Mouse (Mus musculus): ENCODE results near the gene Gcdh. TPM values are rescaled to one million over a fixed set of nuclear protein-coding genes. Genes with fewer than 3 reads are reported as not detected.

The Gcdh gene
- polyA plus RNA-seq, 1 experiment, result 13.9 TPM

DNA sequence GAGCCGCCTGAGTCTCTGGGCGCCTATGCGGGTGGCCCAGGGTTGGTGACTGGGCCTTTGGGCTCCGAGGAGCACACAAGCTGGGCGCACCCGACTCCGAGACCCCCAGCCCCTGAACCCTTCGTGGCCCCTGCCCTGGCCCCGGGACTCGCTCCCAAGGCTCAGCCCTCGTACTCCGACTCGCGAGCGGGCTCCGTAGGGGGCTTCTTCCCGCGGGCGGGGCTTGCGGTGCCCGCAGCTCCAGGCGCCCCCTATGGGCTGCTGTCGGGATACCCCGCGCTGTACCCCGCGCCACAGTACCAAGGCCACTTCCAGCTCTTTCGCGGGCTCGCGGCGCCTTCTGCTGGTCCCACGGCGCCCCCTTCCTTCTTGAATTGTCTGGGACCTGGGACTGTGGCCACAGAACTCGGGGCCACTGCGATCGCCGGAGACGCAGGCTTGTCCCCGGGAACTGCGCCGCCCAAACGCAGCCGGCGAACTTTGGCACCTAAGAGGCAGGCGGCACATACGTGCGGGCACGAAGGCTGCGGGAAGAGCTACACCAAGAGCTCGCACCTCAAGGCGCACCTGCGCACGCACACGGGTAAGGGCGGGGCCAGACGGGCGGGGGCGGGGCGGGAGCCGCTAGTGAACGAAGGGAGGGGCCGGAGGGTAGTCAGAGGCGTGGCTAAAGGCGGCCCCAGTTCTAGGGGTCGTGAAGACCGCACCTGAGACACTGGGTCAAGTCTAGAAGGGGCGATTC lies 9.4 kb upstream of the Gcdh start:
- no peaks in the 10 kb centered on the region for H3K36me3 ChIP-seq (replicated peaks; ENCODE audit: low read length)
- TF ChIP-seq FLI1 (IDR thresholded peaks at IDR 0.05; ENCODE audit: low read length), result no peak
- no peak for TF ChIP-seq GATA1 (IDR thresholded peaks at IDR 0.05; ENCODE audit: borderline replicate concordance, low read length)
- H3K4me1 ChIP-seq, result peaks cover 43% of the 10 kb centered on the region
- no peaks in the 10 kb centered on the region for H3K9me3 ChIP-seq
- H3K4me3 ChIP-seq (replicated peaks), result peak overlapping the region; percentile 94
- H3K27me3 ChIP-seq (replicated peaks), result peaks cover 4% of the 10 kb centered on the region

DNA sequence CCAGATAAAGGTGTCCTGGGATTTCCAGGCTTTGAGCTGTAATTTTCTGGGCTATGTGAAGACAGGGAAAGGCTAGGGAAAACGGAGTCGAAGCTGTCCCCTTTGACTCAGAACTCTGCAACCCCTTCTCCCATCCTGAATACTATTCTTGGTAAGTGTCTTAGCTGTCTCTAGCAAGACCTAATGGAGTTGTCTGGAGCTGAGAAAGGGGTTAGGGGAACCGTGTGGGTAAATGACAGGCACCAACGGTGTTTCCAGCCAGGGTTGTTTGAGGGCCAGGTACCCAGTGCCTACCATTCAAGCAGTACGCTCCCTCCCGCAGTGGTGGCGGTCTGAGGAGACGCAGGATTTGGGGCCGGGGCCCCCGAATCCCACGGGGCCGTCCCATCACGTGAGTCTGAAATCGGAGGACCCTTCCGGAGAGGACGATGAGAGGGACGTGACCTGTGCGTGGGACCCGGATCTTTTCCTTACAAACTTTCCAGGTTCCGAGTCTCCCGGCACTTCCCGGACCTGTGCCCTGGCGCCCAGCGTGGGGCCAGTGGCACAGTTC lies 8.7 kb upstream of the Gcdh start:
- H3K4me1 ChIP-seq, result peaks cover 40% of the 10 kb centered on the region
- H3K36me3 ChIP-seq (replicated peaks; ENCODE audit: low read length), result no peaks in the 10 kb centered on the region
- H3K27me3 ChIP-seq (replicated peaks), result peaks cover 4% of the 10 kb centered on the region
- no peaks in the 10 kb centered on the region for H3K9me3 ChIP-seq
- peak overlapping the region; percentile 94 for H3K4me3 ChIP-seq (replicated peaks)
- TF ChIP-seq GATA1 (IDR thresholded peaks at IDR 0.05; ENCODE audit: borderline replicate concordance, low read length) (no peak), FLI1 (IDR thresholded peaks at IDR 0.05; ENCODE audit: low read length) (no peak)

DNA sequence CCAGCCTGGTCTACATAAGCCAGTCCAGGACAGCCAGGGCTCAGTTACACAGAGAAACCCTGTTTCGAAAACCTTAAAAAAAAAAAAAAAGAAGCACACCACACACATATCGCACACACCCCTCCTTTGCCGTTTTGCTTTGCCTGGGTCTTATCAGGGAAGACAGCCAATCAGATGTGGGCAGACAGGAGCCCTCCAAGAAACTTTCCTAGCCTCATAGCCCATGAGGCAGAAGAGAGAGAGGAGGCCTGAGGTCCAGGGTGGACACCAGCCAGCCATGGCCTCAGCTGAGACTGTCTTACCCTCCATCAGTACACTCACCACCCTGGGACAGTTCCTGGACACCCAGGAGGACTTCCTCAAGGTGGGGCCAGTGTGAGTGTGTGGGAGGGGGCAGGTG lies 8.0 kb upstream of the Gcdh start, which contains the start of gene Klf1:
Gene Klf1, plus strand, starts transcription at position 177 of the 400 bp plus-strand sequence.
- H3K4me1 ChIP-seq, result peaks cover 40% of the 10 kb centered on the region
- peaks cover 4% of the 10 kb centered on the region for H3K27me3 ChIP-seq (replicated peaks)
- H3K4me3 ChIP-seq (replicated peaks), result peak within 1 kb of the TSS; percentile 94
- no peaks in the 10 kb centered on the region for H3K36me3 ChIP-seq (replicated peaks; ENCODE audit: low read length)
- H3K9me3 ChIP-seq, result no peaks in the 10 kb centered on the region
- no peak for TF ChIP-seq FLI1 (IDR thresholded peaks at IDR 0.05; ENCODE audit: low read length)
- no peak for TF ChIP-seq GATA1 (IDR thresholded peaks at IDR 0.05; ENCODE audit: borderline replicate concordance, low read length)

DNA sequence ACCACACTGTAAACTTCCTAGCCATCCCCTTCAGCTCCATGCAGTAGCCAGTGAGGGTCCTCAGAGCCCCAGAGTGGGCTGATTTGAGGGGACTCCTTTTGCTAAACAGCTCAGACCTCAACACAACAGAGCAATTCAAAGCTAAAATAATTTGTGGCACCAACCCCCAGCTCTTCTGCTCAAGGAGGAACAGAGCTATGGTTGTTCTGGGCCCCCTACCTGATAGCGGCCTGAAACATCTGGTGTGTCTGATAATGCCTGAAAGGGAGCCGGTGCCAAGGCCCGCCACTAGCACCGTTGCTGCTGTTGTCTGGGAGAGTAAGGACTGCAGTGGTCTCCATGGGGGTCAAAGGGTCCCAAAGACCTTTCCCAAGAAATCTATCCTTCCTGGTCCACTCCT lies 7.3 kb upstream of the Gcdh start:
- Histone ChIP-seq H3K9me3 (no peaks in the 10 kb centered on the region), H3K27me3 (replicated peaks) (peaks cover 4% of the 10 kb centered on the region), H3K36me3 (replicated peaks; ENCODE audit: low read length) (no peaks in the 10 kb centered on the region), H3K4me3 (replicated peaks) (no peak overlapping the region), H3K4me1 (peaks cover 41% of the 10 kb centered on the region)
- TF ChIP-seq GATA1 (IDR thresholded peaks at IDR 0.05; ENCODE audit: borderline replicate concordance, low read length), result no peak
- no peak for TF ChIP-seq FLI1 (IDR thresholded peaks at IDR 0.05; ENCODE audit: low read length)

DNA sequence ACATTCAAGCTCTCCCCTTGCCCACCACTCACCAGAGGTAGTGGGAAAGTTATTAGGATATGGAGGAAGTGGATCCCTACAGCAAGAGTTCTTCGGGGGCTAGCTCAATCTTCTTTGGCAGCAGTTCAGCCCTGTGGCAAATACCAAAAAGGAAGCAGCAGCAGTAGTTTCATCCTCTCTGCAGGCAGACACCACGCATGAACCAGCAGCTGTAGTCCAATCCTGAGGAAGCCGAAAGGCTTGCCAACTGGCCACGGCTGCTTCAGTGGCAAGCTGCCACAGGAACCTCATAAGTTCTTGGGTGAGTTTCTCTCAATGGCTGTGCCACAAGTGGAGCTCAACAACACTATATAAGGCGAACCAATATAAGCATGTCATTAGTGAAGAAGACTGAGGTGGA lies 2.2 kb upstream of the Gcdh start:
- TF ChIP-seq GATA1 (IDR thresholded peaks at IDR 0.05; ENCODE audit: borderline replicate concordance, low read length), result no peak
- no peak for TF ChIP-seq FLI1 (IDR thresholded peaks at IDR 0.05; ENCODE audit: low read length)
- peaks cover 4% of the 10 kb centered on the region for H3K27me3 ChIP-seq (replicated peaks)
- peaks cover 37% of the 10 kb centered on the region for H3K4me1 ChIP-seq
- no peak overlapping the region for H3K4me3 ChIP-seq (replicated peaks)
- peaks cover 5% of the 10 kb centered on the region for H3K36me3 ChIP-seq (replicated peaks; ENCODE audit: low read length)
- H3K9me3 ChIP-seq, result no peaks in the 10 kb centered on the region

DNA sequence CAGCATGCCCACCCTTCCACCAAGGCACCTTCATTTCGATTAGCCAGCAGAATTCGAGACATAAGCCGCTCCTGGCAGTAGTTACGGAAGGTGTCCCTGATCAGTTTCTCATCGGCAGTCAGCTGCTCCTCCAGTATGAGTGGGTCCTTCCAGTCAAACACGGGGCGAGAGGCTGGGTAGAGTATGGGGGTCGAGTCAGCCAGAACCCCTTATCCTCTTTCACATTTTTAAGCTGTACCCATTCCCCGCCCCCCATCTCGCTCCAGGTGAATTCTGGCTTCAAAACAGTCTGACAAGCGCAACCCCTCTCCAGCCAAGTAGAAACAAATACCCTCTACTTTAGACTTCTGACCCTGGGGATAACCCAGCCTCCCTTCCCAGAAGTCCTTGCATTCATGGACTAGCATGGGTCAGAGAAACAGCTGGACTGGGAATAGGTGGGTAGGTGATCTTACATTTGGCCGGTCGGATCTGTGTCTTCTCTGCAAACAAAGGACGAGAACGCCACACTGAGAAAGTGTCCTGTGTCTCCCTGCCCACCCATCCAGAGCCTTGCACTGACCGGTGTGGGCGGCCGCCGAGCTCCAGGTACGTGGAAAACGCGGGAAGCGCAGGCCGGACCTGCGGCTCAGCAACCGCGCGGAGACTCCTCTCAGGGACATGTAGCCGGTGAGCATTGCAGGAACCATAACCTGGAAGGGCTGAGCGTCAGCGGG lies 570 bp downstream of the Gcdh start:
- no peak for TF ChIP-seq GATA1 (IDR thresholded peaks at IDR 0.05; ENCODE audit: borderline replicate concordance, low read length)
- no peak for TF ChIP-seq FLI1 (IDR thresholded peaks at IDR 0.05; ENCODE audit: low read length)
- no peaks in the 10 kb centered on the region for H3K27me3 ChIP-seq (replicated peaks)
- H3K36me3 ChIP-seq (replicated peaks; ENCODE audit: low read length), result peaks cover 27% of the 10 kb centered on the region
- H3K4me1 ChIP-seq, result peaks cover 29% of the 10 kb centered on the region
- H3K4me3 ChIP-seq (replicated peaks), result peak overlapping the region; percentile 98
- H3K9me3 ChIP-seq, result no peaks in the 10 kb centered on the region

DNA sequence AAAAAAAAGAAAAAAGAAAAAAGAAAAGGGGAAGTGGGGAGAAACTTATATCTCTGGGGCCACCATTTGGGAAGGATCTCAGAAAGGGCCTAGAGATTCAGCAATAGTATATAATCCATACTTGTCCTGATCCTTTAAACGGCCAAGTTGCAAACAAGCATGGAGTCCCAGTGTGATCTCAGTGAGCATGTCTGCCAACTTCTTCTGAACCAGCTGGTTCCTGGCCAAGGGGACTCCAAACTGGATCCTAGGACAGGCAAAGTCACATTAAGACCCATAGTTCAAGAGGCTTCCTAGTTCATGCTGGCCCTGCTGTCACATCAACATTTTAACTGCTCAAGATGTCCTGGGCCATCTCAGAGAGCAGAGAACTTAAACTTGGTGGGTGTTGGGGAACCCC lies 4.6 kb downstream of the Gcdh start:
- Histone ChIP-seq H3K4me3 (replicated peaks) (no peak overlapping the region), H3K36me3 (replicated peaks; ENCODE audit: low read length) (peaks cover 60% of the 10 kb centered on the region), H3K27me3 (replicated peaks) (no peaks in the 10 kb centered on the region), H3K4me1 (peaks cover 27% of the 10 kb centered on the region), H3K9me3 (no peaks in the 10 kb centered on the region)
- TF ChIP-seq GATA1 (IDR thresholded peaks at IDR 0.05; ENCODE audit: borderline replicate concordance, low read length) (no peak), FLI1 (IDR thresholded peaks at IDR 0.05; ENCODE audit: low read length) (no peak)

DNA sequence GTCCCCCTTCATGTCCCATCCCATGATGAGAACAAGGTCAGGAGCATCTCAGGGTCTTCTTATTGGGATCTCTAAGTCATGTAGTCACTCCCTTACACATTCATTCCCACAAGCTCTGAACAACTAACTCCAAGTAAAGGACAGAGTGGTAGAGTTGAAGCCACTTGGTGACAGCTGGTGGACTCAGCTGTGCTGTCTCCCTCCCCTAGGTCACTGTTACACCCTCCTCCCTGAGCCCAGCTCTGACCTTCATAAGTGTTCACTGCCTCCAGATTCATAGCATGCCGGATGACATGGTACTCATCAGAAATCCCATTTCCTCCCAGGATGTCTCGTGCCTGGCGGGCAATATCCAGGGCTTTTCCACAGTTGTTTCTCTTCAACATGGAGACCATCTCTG lies 5.4 kb downstream of the Gcdh start:
- Histone ChIP-seq H3K4me1 (peaks cover 19% of the 10 kb centered on the region), H3K4me3 (replicated peaks) (no peak overlapping the region), H3K36me3 (replicated peaks; ENCODE audit: low read length) (peaks cover 64% of the 10 kb centered on the region), H3K27me3 (replicated peaks) (no peaks in the 10 kb centered on the region), H3K9me3 (no peaks in the 10 kb centered on the region)
- TF ChIP-seq FLI1 (IDR thresholded peaks at IDR 0.05; ENCODE audit: low read length) (no peak), GATA1 (IDR thresholded peaks at IDR 0.05; ENCODE audit: borderline replicate concordance, low read length) (no peak)

DNA sequence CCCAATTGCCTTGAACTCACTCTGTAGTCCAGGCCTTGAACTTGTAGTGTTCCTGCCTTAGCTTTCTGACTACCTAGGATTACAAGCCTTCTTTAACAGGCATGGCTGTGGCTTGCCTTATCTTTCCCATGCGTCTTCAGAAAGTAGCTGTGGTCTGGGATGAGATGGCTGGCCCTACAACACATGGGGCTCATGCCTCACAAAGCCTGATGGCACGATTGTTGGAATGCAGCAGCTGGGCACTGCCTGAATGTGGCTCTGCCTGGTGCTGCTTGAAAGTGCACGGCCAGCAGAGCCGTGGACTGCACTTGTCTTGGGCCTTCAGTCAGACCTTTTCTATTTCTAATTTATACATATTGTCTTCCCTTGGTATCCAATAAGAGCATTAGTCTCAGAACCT lies 9.0 kb downstream of the Gcdh start:
- no peaks in the 10 kb centered on the region for H3K9me3 ChIP-seq
- no peak overlapping the region for H3K4me3 ChIP-seq (replicated peaks)
- H3K4me1 ChIP-seq, result peaks cover 7% of the 10 kb centered on the region
- no peak for TF ChIP-seq GATA1 (IDR thresholded peaks at IDR 0.05; ENCODE audit: borderline replicate concordance, low read length)
- TF ChIP-seq FLI1 (IDR thresholded peaks at IDR 0.05; ENCODE audit: low read length), result no peak
- H3K36me3 ChIP-seq (replicated peaks; ENCODE audit: low read length), result peaks cover 53% of the 10 kb centered on the region
- H3K27me3 ChIP-seq (replicated peaks), result no peaks in the 10 kb centered on the region

DNA sequence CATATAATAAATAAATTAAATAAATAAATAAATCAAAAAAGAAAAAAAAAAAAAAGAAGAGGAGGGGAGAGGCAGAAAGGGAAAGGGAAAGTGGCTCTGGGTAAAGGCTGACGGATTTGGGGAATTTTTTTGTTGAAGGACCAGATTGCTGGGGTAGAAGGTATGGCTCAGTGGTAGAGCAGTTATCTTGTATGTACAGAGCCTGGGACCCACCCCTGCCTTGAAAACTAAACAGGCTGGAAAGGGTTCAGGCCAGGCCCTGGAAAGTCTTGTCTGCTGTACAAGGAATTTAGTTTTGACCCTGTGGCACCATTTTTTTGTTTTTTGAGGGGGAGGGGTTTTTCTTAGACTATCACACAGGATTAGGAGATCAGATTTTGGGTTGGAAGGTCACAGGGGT lies 14.8 kb downstream of the Gcdh start:
- peaks cover 14% of the 10 kb centered on the region for H3K36me3 ChIP-seq (replicated peaks; ENCODE audit: low read length)
- H3K9me3 ChIP-seq, result no peaks in the 10 kb centered on the region
- H3K4me1 ChIP-seq, result no peaks in the 10 kb centered on the region; the same call in 1 of the 2 replicates
- H3K4me3 ChIP-seq (replicated peaks), result no peak overlapping the region
- TF ChIP-seq FLI1 (IDR thresholded peaks at IDR 0.05; ENCODE audit: low read length) (no peak), GATA1 (IDR thresholded peaks at IDR 0.05; ENCODE audit: borderline replicate concordance, low read length) (no peak)
- H3K27me3 ChIP-seq (replicated peaks), result no peaks in the 10 kb centered on the region

All from megakaryocyte, embryonic 14.5 days (primary cell).